Mouse (Mus musculus) embryonic fibroblast, embryonic 13.5 days (primary cell): Measurements from ENCODE around the gene Ccdc138.

ENCODE experiments used
- CTCF ChIP-seq: IDR thresholded peaks from 2 replicates; pipeline ENCODE4 v1.5.1; 2011; ENCODE audit warnings: mild to moderate bottlenecking, control low read depth, low read length, moderate library complexity, borderline replicate concordance; ENCODE audit not compliant: insufficient read depth
- POLR2A ChIP-seq: IDR thresholded peaks from 2 replicates; pipeline ENCODE4 v1.6.1; 2011; ENCODE audit warnings: low read depth, mild to moderate bottlenecking, control low read depth, low read length, moderate library complexity

DNA sequence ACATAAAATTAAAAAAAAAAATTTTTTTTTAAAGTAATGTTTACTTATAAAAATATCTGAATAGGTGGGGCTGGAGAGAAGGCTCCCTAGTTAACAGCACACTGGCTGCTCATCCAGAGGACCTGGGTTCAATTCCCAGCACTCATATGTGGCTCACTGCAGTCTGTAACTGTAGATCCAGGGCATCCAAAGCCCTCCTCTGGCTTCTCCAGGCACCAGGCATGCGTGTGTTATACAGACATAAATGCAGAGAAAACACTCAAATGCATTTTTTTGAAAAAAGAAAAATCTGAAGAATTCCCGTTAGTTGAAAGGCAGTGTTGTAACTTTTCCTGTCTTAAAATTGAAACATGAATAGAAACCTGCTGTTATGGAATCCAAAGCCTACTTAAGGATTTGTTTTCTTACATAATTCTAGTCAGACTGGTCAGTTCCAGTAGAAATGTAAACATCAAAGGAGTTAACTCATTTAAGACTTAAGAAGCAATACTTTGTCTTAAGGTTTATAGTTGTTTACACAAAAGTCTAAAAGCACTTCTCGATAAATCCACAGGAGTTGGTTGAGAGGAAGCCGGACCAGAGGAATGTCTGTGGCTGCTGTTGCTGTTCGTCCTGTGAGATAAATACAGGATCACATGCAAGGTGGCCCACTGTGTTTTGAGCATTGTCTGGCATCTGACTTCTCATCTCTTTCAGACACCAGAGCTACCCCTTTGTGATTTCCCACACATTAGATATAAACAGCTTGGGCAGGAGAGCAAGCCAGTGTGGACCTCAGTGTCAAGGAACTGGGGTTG lies 87.9 kb downstream of the Ccdc138 start:
- TF ChIP-seq CTCF (no peak), POLR2A (no peak)
